Mouse (Mus musculus) small intestine, adult 2 months (tissue): Measurements from ENCODE around the gene Pgs1. TPM values are rescaled to one million over a fixed set of nuclear protein-coding genes. Genes with fewer than 3 reads are reported as not detected.
A peak's percentile ranks its signal among the peaks of the same experiment; 100 is the strongest.

Experiments used
- H3K27ac ChIP-seq: fragments of 200-500 bp; 2 replicates; pipeline ENCODE4 v1.5.1; 2012; ENCODE audit warnings: low read depth, low read length, control low read depth, inconsistent platforms; ENCODE audit not compliant: insufficient read depth
- H3K27me3 ChIP-seq: fragments of 200-500 bp; 2 replicates; pipeline ENCODE4 v1.6.1; 2012; ENCODE audit warnings: mild to moderate bottlenecking, moderate library complexity, low read length, inconsistent platforms; ENCODE audit not compliant: control insufficient read depth, insufficient read depth
- H3K36me3 ChIP-seq: fragments of 200-500 bp; 2 replicates; pipeline ENCODE4 v1.6.1; 2012; ENCODE audit warnings: mild to moderate bottlenecking, low read length, control low read depth, inconsistent platforms; ENCODE audit not compliant: control insufficient read depth, insufficient read depth
- H3K4me1 ChIP-seq: fragments of 200-500 bp; 2 replicates; pipeline ENCODE4 v1.6.1; 2012; ENCODE audit warnings: low read length, inconsistent platforms, mixed read lengths; ENCODE audit not compliant: control insufficient read depth, insufficient read depth, insufficient read length
- H3K4me3 ChIP-seq: fragments of 200-500 bp; 2 replicates; pipeline ENCODE4 v1.5.1; 2012; ENCODE audit warnings: low read depth, mild to moderate bottlenecking, control low read depth, inconsistent platforms, low read length, moderate library complexity
- CTCF ChIP-seq: fragments of 200-500 bp; IDR thresholded peaks from 2 replicates; pipeline ENCODE4 v1.5.1; 2012; ENCODE audit warnings: low read depth, mild to moderate bottlenecking, control low read depth, inconsistent platforms, low read length, moderate library complexity, mixed read lengths; ENCODE audit not compliant: insufficient replicate concordance, insufficient read length; ENCODE audit errors: extremely low read depth
- POLR2A ChIP-seq: fragments of 200-500 bp; IDR thresholded peaks from 2 replicates; pipeline ENCODE4 v1.6.1; 2012; ENCODE audit warnings: low read depth, mild to moderate bottlenecking, control low read depth, inconsistent platforms, low read length, moderate library complexity
- WGBS: fragments of 180-500 bp; shearing (Covaris S2); methylation state at CpG from one replicate; pipeline ENCODE4 v1.1.7; 2018; 5-methylcytosine and 5-hydroxymethylcytosine counted together
- polyA plus RNA-seq: library from polyadenylated mRNA; depleted of rRNA; stranded (reverse); fragments of >200 nt; gene quantifications from 2 replicates; pipeline ENCODE4 v1.2.3, GENCODE M21; 2012

Pgs1 gene
- polyA plus RNA-seq, 1 experiment = 35.0 TPM

DNA sequence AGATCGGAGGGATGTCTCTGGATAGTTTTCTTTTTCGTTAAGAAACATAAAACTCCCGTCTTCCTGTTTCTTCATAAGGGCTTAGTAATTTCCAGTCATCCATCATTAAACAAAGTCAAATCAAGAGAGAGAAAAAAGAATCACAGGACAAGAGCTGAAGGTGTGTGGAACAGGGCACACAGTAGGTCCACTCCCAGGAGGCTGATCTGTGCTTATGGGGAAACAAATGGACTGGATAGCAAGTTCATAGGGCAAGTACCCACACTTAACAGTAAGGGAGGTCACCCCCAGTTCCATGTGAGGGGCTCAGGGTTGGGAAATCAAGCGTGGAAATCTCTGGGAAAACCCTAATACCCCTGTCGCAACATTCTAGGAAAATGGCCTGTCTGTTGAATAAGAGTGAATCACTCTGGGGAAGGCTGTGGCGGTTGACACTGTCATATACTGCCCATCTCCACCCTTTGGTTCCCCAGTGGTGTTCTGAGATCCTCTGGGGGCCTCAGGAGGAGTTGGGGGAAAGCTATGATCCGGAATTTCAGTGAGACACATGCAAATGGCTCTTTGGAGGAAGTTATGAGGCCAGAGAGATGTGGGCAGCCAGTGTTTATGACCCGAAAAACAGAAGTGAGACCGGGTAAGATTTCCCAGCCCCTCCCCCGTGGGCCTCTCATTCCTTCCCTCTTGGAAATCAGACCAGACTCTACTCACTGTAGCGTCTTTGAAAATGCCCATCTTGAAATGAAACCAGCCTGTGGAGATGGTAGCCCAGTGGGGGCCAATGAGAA lies 39.7 kb upstream of the Pgs1 start:
- Histone ChIP-seq H3K27ac (peak overlapping the region; percentile 83), H3K36me3 (no peaks in the 10 kb centered on the region), H3K4me3 (peak overlapping the region; percentile 42), H3K4me1 (peaks cover 41% of the 10 kb centered on the region), H3K27me3 (no peaks in the 10 kb centered on the region)
- WGBS = 49% methylated on average over 11 of the region's 11 CpGs
- no peak for TF ChIP-seq CTCF
- TF ChIP-seq POLR2A = no peak

DNA sequence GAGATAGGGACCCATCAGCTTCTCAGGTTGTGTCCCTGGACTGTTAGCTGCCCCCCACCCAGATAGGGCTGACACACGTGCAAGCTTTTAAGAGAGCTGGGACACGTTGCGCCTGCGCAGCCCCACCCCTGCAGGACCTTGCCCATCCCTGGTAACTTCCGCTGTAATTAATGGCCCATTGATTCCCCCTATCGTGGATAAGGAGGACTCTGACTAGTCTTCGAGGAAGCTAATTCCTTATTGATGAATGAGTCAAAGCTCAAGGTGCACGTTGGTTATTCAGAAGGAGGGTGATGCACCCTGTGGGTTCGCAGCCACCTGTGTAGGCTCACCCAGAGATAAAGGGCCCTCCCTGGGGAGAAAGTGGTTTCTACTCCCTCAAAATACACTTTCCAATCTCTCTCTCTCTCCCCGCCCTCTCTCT lies 39.1 kb upstream of the Pgs1 start:
- peak overlapping the region; percentile 83 for H3K27ac ChIP-seq
- H3K4me1 ChIP-seq = peaks cover 42% of the 10 kb centered on the region
- no peaks in the 10 kb centered on the region for H3K36me3 ChIP-seq
- peak overlapping the region; percentile 42 for H3K4me3 ChIP-seq
- WGBS = 20% methylated on average over 10 of the region's 10 CpGs
- TF ChIP-seq POLR2A = peak; percentile 64; the same call in 1 of the 2 replicates
- TF ChIP-seq CTCF = no peak
- H3K27me3 ChIP-seq = no peaks in the 10 kb centered on the region

GRCm38 (mm10) chr11:117949392-117950091 lies 36.5 kb upstream of the Pgs1 start:
- Histone ChIP-seq H3K4me1 (peaks cover 43% of the 10 kb centered on the region), H3K4me3 (peak overlapping the region; percentile 62)
- WGBS = 6% methylated on average over 49 of the region's 49 CpGs

GRCm38 (mm10) chr11:117951391-117951790 lies 34.7 kb upstream of the Pgs1 start:
- Histone ChIP-seq H3K4me3 (no peak overlapping the region), H3K36me3 (no peaks in the 10 kb centered on the region), H3K27me3 (no peaks in the 10 kb centered on the region), H3K4me1 (peaks cover 34% of the 10 kb centered on the region), H3K27ac (no peak overlapping the region)
- TF ChIP-seq POLR2A (no peak), CTCF (no peak)
- WGBS = 74% methylated on average over 6 of the region's 6 CpGs

More at GRCm38 (mm10) chr11:117949392-117950091, 36.5 kb upstream of the Pgs1 start:
- TF ChIP-seq CTCF (no peak), POLR2A (0 out of 2 replicates have a peak, but pooled peaks have one; percentile 18)
- H3K27me3 ChIP-seq = no peaks in the 10 kb centered on the region
- peak overlapping the region; percentile 72 for H3K27ac ChIP-seq
- no peaks in the 10 kb centered on the region for H3K36me3 ChIP-seq

GRCm38 (mm10) chr11:117952174-117952933 lies 33.7 kb upstream of the Pgs1 start:
- Histone ChIP-seq H3K4me3 (no peak overlapping the region), H3K27me3 (no peaks in the 10 kb centered on the region), H3K36me3 (no peaks in the 10 kb centered on the region), H3K27ac (no peak overlapping the region), H3K4me1 (peaks cover 32% of the 10 kb centered on the region)
- TF ChIP-seq POLR2A = no peak
- TF ChIP-seq CTCF = no peak
- WGBS = 50% methylated on average over 9 of the region's 9 CpGs

DNA sequence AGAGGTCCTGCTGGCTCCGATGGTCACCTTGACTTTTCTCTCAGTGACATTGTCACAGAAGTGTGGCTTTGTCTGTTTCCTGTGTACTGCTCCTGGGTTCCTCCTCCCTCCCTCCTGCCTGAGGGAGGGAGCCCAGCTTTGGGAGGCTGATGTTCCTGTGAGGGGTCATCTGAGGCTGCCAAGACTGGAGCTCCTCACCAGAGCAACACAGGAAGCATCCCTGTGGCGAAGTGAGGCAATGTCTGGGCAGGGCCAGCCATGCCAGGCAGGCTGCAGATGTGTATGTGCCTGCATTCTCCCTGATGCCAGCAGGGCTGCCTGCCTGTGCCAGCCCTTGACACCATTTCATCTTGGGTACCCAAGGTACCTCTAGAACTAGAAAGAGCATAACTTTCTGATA lies 32.0 kb upstream of the Pgs1 start:
- no peak overlapping the region for H3K4me3 ChIP-seq
- no peak overlapping the region for H3K27ac ChIP-seq
- no peaks in the 10 kb centered on the region for H3K36me3 ChIP-seq
- no peak for TF ChIP-seq POLR2A
- TF ChIP-seq CTCF = no peak
- H3K27me3 ChIP-seq = no peaks in the 10 kb centered on the region
- 55% methylated on average over 2 of the region's 2 CpGs for WGBS
- H3K4me1 ChIP-seq = peaks cover 26% of the 10 kb centered on the region

DNA sequence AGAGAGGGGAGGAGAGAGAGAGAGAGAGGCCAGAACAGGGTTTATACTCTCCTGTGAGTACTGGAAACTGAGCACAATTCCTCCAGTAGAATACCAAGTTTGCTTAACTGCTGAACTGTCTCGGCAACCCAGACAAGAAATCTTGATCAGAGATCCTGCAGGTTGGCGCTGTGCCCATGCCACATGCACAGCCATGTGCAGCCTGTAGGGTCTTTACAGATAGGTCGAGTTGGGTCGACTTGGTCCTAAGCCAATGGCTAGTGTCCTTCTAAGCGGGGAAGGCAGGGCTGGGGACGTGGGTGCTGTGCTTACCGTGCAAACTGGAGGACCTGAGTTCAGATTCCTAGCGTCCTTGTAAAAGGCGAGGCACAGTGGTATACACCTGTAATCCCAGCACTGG lies 31.3 kb upstream of the Pgs1 start:
- Histone ChIP-seq H3K27ac (no peak overlapping the region), H3K27me3 (no peaks in the 10 kb centered on the region), H3K4me1 (peaks cover 23% of the 10 kb centered on the region), H3K36me3 (no peaks in the 10 kb centered on the region), H3K4me3 (no peak overlapping the region)
- TF ChIP-seq POLR2A (no peak), CTCF (no peak)
- 66% methylated on average over 9 of the region's 9 CpGs for WGBS
